ENCODE assay signal across 13 mouse cellular contexts in the genomic region with DNA sequence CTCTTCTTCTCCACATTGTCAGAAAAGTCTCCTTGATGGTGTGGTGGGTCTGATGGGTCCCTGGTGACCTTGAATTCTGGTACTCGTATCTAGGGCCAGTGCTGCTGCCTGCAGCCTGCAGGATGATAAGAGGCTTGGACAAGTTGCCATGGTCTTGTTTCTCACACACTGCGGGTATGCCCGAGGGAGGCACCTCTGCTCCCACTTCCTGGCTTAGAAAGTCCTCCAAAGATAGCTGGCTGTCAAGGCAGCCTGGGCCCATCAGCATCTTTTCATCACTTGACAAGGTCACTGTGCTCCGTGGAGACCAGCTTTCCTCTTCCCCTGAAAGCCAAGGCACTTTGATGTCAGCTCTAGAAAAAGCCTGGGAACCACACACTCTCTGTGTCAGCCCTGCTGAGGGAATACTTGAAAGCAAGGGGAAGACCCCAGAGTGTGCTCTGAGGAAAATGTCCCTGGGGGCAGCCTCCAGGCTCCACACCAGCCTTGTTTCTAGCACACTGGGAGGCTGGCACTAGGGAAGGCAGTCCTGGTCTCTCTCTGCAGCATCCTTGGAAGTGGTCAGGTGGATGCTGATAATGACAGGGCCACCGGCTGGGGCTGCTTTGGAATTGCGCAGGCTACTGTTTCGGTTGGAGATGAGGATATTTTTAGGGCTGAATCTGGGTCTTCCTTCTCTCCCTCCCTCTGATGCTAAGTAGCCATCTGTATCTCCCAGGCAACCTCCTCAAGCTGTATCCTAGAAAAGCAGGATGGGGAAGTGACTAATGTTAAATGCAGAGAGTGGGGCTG. TPM values are rescaled to one million over a fixed set of nuclear protein-coding genes. Genes with fewer than 3 reads are reported as not detected.
A peak's percentile ranks its signal among the peaks of the same experiment; 100 is the strongest.
DNase-seq lines count a peak whose midpoint lies in the region; ATAC-seq and TF ChIP-seq lines count a peak whose summit lies in the region.
"Had no signal": no experiment of that assay in that cellular context is flagged by ENCODE, and none has a peak within 500 bp of the region (broad histone marks: within the 10 kb centered on the region; RNA-seq: fewer than 3 reads in every experiment).

No protein-coding gene starts in this region.

- peaks cover 4% of the 10 kb centered on the region for H3K4me1 ChIP-seq in lung, adult 2 months (ENCODE audit: control insufficient read depth, insufficient read depth, low read length)
- peaks cover 60% of the 10 kb centered on the region for H3K4me1 ChIP-seq in heart, embryonic 13.5 days
- peaks cover 29% of the 10 kb centered on the region for H3K4me1 ChIP-seq in olfactory bulb, adult 2 months (ENCODE audit: control insufficient read depth, insufficient read depth, low read length)

- TF ChIP-seq POLR2A in lung, adult 2 months (IDR thresholded peaks at IDR 0.05; ENCODE audit: borderline replicate concordance, extremely low read depth, low read depth, low read length) = no peak
- TF ChIP-seq POLR2A in olfactory bulb, adult 2 months (IDR thresholded peaks at IDR 0.05; ENCODE audit: insufficient read depth, low read depth, low read length) = no peak

- 54% methylated on average over 7 of the region's 7 CpGs for WGBS in lung, adult 2 months
- 12% methylated on average over 7 of the region's 7 CpGs for WGBS in heart, embryonic 13.5 days
- WGBS in olfactory bulb, adult 2 months = 34% methylated on average over 7 of the region's 7 CpGs

- DNase-seq in frontal cortex, postnatal 25 days (ENCODE audit: low spot score in 2 of 2) = no peak
- peak; percentile 26 for DNase-seq in lung, postnatal 36 days
- DNase-seq in lung, adult 2 months = no peak
- DNase-seq in urinary bladder, adult 2 months (ENCODE audit: low spot score) = no peak
- DNase-seq in T-cell, adult 2 months (ENCODE audit: low spot score) = no peak
- DNase-seq: adrenal gland, postnatal 14 days; kidney, adult 9 months had no signal

- H3K27ac ChIP-seq in heart, embryonic 13.5 days (replicated peaks) = peak overlapping the region; percentile 92
- H3K27ac ChIP-seq in olfactory bulb, adult 2 months (ENCODE audit: insufficient read depth, low read depth, low read length) = peak overlapping the region; percentile 79
- H3K27ac ChIP-seq: hindbrain, embryonic 10.5 days; stomach, embryonic 15.5 days had no signal

- TF ChIP-seq CTCF in lung, adult 2 months (IDR thresholded peaks at IDR 0.05; ENCODE audit: insufficient read depth, low read length) = no peak
- no peak for TF ChIP-seq CTCF in olfactory bulb, adult 2 months (IDR thresholded peaks at IDR 0.05; ENCODE audit: insufficient read depth, low read depth, low read length)

- H3K27me3 ChIP-seq in heart, embryonic 13.5 days (replicated peaks) = no peaks in the 10 kb centered on the region
- H3K27me3 ChIP-seq: stomach, embryonic 15.5 days had no signal

- H3K4me3 ChIP-seq in lung, adult 2 months (replicated peaks; ENCODE audit: extremely low read depth, low read depth, low read length) = no peak overlapping the region
- no peak overlapping the region for H3K4me3 ChIP-seq in heart, embryonic 13.5 days
- no peak overlapping the region for H3K4me3 ChIP-seq in olfactory bulb, adult 2 months (ENCODE audit: insufficient read depth, low read depth, low read length)
- H3K4me3 ChIP-seq: hindbrain, embryonic 10.5 days; stomach, embryonic 15.5 days had no signal

- H3K9me3 ChIP-seq in heart, embryonic 13.5 days = peaks cover 7% of the 10 kb centered on the region; the same call in 1 of the 2 replicates
- H3K9me3 ChIP-seq: stomach, embryonic 15.5 days had no signal

- ATAC-seq in frontal cortex, adult (ENCODE audit: low TSS enrichment) = peak; percentile 72
- ATAC-seq in heart, embryonic 13.5 days (ENCODE audit: extremely low read depth, insufficient number of reproducible peaks, low FRiP score, low TSS enrichment) = no peak
- ATAC-seq: CD4-positive, CD25-positive, alpha-beta regulatory T cell, adult 4 months had no signal

- peak overlapping the region; percentile 48 for H3K9ac ChIP-seq in heart, embryonic 13.5 days
- H3K9ac ChIP-seq: stomach, embryonic 15.5 days had no signal

- peaks cover 8% of the 10 kb centered on the region for H3K36me3 ChIP-seq in heart, embryonic 13.5 days
- H3K36me3 ChIP-seq: hindbrain, embryonic 10.5 days; stomach, embryonic 15.5 days had no signal

- peak overlapping the region; percentile 22; the same call in 1 of the 2 replicates for H3K4me2 ChIP-seq in heart, embryonic 13.5 days
- H3K4me2 ChIP-seq: stomach, embryonic 15.5 days had no signal

RNA-seq across cellular contexts. Expression of gene Mical2, which starts 2.7 kb away (rescaled TPM):
- 49.0 and 58.2 TPM in 2 replicates for polyA plus RNA-seq in lung, adult 2 months (2012; rRNA removed)
- polyA plus RNA-seq in heart, embryonic 13.5 days (2015; fragmentation: Nextera tagmentation; extraction: Ambion mirVana) = 105 and 109 TPM in 2 replicates
- polyA plus RNA-seq in olfactory bulb, adult 2 months (2012; ENCODE audit: insufficient read depth, insufficient read length, low replicate concordance, missing spikeins) = 155 TPM in 1 of 2 replicates, not detected in the other
- 22.9 and 26.8 TPM in 2 replicates for polyA plus RNA-seq in urinary bladder, adult 2 months (2012; rRNA removed)
